Mouse (Mus musculus) lung, adult 2 months (tissue): ENCODE results near the gene Drg1.
"Not testable (repeated sequence)": the region's sequence is repeated elsewhere in the genome, so short reads cannot be mapped to it uniquely, and the experiment has no call there.

Experiments
- CTCF ChIP-seq: fragments of 200-500 bp; IDR thresholded peaks from 2 replicates; pipeline ENCODE4 v1.5.1; 2011; ENCODE audit warnings: mild to moderate bottlenecking, low read length, control low read depth; ENCODE audit not compliant: insufficient read depth
- POLR2A ChIP-seq: fragments of 200-500 bp; IDR thresholded peaks from 2 replicates; pipeline ENCODE4 v1.6.1; 2011; ENCODE audit warnings: low read depth, mild to moderate bottlenecking, control low read depth, low read length, borderline replicate concordance; ENCODE audit errors: extremely low read depth

- not testable (repeated sequence) for TF ChIP-seq CTCF, POLR2A
These were observed 87.1 kb downstream of the Drg1 start for GRCm38 (mm10) chr11:3178968-3179725.
